Mouse (Mus musculus) effector memory CD4-positive, alpha-beta T cell, adult 5 months (primary cell): ENCODE data around the gene Scnn1b. TPM values are rescaled to one million over a fixed set of nuclear protein-coding genes. Genes with fewer than 3 reads are reported as not detected.

Experiments used
- polyA plus RNA-seq: library from polyadenylated mRNA; unstranded; fragments of 100-300 nt; shearing (Covaris generic); gene quantifications from one replicate; pipeline ENCODE4 v1.2.1, GENCODE M21; 2017

Gene Scnn1b
- 0.15 TPM for polyA plus RNA-seq

GRCm38 (mm10) chr7:121864858-121865585 is at the start of gene Scnn1b:
Gene Scnn1b (plus strand): TSS chr7:121865038.

Other genes starting within 250 kb of the Scnn1b start
- 13.1 TPM for gene Usp31, start 157.8 kb upstream of the Scnn1b start, polyA plus RNA-seq
- not detected for gene Scnn1g, start 130.6 kb upstream of the Scnn1b start, polyA plus RNA-seq
- 10.2 TPM for gene Cog7, start 116.7 kb downstream of the Scnn1b start, polyA plus RNA-seq
- 5.5 TPM for gene Gga2, start 156.2 kb downstream of the Scnn1b start, polyA plus RNA-seq
- gene Ubfd1, start 202.1 kb downstream of the Scnn1b start, polyA plus RNA-seq: 49.5 TPM
- gene Ears2, start 202.2 kb downstream of the Scnn1b start, polyA plus RNA-seq: 13.3 TPM
- gene Ndufab1, start 236.8 kb downstream of the Scnn1b start, polyA plus RNA-seq: 130 TPM